Mouse (Mus musculus) lung, postnatal 14 days (tissue): ENCODE data around the gene Snx1.

ENCODE experiments used
- DNase-seq: peaks from one replicate; pipeline ENCODE4 v3.0.0; 2021

The Snx1 gene

DNA sequence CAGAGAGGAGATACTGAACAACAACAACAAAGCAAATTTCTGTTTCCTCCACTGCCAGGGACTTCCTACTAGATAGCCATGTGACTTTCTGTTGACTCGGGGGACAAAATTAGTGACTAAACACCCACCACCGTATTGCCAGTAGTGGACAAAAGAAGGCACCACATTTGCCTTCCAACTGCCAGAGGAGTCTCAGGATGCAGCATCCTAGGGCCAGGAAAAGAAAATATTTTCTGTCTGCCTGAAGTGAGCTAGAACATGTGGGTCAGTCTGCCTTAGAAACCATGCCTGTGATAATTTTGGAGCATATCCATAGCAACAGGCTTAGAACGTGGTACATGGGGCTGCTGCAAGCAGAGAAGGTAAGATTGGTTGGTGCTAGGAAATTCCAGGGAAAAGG, 85.6 kb downstream of the Snx1 start:
- no peak for DNase-seq

DNA sequence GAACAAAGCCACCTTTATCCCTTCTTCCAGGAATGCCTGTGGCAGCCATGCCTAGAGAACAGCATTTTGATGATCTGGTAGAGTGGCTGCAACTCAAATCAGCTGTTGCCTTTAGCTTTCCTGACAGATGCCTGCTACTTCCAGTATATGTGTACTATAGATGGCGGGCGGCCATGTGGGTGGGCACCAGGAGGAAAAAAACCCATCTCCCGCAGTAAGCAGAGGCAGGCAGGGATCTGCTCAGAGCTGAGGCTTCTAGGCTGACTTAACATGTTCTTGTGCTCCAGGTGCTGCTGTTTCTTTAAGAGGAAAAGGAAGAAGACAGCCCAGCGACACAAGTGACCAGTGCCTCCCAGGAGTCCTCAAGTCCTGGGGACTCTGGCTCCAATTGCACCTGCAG, 87.1 kb downstream of the Snx1 start:
- DNase-seq, result no peak

DNA sequence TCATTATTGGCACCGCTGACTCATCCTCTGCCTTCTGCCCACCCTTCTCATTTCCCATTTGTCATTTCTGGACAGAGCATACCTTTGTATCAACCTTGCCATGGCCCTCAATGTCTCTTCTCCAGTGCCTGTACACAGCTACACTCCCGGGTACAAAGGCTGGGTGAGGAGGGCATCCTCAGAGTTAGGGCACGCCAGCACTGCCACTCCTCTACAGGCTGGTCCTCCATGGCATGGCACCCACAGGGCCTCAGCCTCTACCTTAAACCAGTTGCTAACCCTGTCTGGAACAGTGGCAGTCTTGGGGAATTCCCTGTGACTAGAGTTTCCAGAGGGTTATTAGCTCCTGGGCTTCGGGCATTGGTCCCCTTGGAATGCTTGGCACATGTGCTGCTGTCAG, 87.8 kb downstream of the Snx1 start:
- no peak for DNase-seq
